Mouse (Mus musculus): Measurements from ENCODE around the gene Bid.
"Not testable (repeated sequence)": the region's sequence is repeated elsewhere in the genome, so short reads cannot be mapped to it uniquely, and the experiment has no call there.

Bid gene

GRCm38 (mm10) chr6:120937104-120937617 lies 20.5 kb upstream of the Bid start:
- DNase-seq (ENCODE audit: inconsistent ontology term): no peak

DNA sequence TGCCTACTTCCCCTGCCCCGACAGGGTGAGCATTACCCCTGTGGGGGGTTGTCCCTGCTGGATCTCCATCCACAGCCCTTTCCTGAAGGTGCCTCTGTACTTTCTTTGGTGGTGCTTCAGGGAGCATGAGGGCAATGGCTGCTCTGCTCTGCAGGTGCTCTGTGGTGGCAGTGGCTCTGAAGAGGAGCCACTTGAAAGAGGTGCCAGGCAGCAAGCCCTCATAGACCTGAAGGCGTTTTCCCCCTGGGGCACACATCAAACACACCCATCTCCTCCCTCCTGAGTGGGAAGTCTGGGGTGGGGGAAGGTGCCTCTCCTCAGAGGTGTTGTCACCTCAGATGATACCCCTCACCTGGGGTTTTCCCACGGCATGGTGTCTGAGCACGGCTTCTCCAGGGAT lies 17.5 kb upstream of the Bid start:
- no peak for DNase-seq (ENCODE audit: inconsistent ontology term)

GRCm38 (mm10) chr6:120933670-120934069 lies 17.0 kb upstream of the Bid start:
- no peak for DNase-seq (ENCODE audit: inconsistent ontology term)

DNA sequence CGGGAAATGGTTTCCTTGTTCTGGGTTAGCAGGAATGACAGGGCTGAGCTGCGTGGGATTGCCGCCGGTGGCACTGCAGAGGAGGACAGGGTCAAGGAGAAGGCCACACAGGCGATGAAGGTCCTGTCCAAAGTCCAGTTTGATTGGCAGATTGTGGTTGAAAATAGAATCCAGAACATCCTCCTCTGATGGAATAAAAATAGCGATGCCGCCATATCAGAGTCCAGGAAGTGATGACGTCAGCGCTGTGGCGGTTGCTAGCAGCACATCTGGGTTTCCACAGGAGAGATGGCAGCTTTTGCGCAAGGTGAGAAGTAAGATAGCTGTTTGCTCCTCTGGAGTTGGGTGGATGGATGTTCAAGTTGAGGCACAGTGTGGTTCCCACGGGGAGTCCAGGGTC lies 15.9 kb upstream of the Bid start:
- no peak for DNase-seq (ENCODE audit: inconsistent ontology term)

DNA sequence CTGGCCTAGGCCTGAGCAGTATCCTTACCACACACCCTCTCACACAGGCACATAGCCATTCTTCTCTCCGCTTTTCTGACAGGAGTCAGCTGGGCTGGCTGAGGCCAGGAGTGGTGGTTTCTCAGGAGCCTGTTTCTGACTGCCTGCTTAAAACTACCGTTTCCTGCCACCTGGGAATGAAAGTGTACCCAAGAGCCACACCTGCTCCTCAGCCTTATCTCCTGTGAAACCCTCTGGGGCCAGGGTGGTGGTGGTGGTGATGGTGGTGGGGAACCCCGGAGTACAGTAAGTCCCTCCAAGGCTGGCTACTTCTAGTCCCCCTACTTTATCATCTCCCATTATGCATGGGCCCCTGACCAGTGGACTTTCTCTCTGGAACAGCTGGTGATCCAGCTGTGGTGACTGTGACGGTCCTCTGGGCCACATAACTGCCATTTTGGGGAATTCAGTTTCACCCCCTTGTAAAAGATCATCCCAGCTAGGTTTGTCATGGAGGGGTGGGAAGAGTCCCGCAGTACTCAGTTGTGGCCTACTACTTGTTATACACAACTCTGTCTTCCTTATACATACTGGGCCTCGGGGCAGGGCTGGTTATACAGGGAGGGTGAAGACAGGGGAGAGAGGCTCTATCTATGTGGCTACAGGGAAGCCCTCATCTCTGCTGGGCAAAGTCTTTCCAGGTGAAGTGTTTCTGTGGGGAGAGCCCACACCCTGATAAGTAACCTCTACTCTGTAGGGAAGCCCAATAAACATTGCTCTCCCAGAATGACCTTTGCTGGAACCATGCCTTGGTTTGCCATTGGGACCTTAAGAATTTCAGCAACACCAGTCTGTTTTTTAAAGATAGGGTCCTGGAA lies 14.0 kb upstream of the Bid start:
- no peak for DNase-seq (ENCODE audit: inconsistent ontology term)

DNA sequence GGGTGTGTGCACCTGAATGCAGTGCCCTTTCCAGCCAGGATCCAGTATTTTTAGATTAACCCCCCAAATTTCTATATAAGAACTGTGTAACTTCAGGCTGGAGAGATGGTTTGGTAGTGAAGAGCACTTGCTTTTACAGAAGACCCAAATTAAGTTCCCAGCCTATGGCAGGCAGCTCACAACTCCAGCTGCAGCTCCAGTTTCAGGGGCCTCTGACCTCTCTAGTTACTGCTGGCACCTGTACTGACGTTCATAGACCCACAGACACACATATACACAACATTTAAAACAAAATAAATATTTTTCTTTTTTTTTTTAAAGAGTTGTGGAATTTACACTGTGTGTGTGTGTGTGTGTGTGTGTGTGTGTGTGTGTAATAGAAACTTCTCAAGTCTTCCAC lies 12.8 kb upstream of the Bid start:
- no peak for DNase-seq (ENCODE audit: inconsistent ontology term)

- peak; percentile 53 for DNase-seq (ENCODE audit: inconsistent ontology term)
Observed at GRCm38 (mm10) chr6:120927765-120928164, 11.1 kb upstream of the Bid start.

GRCm38 (mm10) chr6:120926880-120927279 lies 10.2 kb upstream of the Bid start:
- no peak for DNase-seq (ENCODE audit: inconsistent ontology term)

DNA sequence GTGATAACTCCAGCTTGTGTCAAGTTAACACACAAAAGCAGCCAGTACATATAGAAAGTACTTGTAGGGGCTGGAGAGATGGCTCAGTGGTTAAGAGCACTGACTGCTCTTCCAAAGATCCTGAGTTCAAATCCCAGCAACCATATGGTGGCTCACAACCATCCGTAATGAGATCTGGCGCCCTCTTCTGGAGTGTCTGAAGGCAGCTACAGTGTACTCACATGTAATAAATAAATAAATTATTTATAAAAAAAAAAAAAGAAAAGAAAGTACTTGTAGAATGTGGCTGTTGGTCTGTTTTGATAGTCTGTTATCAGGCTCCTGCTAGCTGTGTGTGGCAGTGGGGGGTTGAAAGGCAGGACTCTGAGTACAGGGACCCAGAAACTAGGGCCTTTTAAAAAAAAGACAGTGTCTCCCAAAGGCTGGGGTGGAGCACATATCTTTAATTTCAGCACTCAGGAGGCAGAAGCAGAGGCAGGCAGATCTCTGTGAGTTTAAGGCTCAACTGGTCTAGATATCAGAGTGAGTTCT lies 8.2 kb upstream of the Bid start:
- DNase-seq (ENCODE audit: inconsistent ontology term): not testable (repeated sequence)

DNA sequence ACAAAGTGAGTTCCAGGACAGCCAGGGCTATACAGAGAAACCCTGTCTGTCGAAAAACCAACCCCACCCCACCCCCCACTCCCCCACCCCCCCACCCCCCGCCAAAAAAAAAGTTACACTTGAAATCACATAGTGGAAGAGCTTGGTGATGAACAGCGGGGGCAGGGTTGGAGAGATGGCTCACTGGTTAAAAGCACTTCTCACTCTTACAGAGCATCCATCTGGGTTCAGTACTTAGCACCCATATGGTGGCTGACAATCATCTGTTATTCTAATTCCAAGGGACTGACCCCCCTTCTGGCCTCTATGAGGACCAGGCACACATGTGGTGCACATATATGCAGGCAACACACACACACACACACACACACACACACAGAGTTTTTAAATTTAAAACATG lies 1.3 kb upstream of the Bid start:
- no peak for DNase-seq (ENCODE audit: inconsistent ontology term)

DNA sequence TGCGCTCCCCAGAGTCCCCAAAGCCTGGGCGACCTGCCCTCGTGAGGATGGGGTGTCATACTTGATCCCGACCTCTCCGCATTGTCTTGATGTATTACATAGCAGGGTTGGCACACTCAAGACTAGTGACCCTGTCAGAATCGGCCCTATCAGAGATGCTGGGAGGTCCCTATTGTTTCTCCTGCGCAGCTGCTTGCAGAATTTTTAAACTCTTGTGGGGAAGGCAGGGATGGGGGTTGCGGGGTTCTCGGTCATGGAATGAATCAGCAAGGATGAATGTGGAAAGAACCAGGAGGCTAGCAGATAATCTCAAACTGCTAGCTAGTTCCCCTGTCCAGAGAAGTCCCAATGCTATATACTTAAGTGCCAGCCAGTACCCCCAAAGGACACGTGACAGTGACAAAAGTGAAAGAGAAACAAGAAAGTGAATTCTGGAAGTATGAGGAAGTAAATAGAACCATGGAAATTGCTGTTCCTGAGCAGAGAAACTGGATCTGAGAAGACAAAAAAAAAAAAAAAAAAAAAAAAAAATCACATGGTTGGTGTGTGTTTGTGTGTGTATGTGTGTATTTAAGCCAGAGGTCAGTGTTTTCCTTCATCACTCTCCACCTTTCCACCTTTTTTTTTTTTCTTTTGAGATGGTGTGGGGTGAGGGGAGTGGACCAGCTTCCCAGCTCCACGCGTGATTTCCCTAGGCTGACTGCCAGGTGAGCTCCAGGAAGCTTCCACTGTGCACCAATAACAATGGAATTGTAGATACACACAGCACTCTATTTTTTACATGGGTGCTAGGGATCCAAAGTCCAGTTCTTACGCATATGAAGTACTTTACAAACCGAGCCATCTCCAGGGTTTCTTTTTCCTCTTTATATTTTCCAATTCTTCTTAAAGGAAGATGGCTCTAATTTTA lies 574 bp upstream of the Bid start:
- DNase-seq (ENCODE audit: inconsistent ontology term): peak; percentile 25

DNA sequence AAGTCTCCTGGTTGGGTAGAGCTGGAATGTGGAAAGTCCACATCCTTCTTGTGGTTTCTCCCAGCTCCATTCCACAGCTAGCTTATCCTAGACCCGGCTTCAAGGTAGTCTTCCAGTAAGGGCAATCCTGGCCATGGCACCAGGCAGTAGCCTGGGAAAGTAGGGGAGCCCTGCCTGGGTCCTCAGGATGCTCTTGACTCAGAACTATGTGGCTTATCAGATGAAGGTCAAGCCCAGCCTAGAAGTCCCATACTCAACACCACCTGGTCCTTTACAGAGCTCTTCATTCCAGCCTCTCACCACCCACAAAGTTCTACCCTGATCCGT lies 1.0 kb downstream of the Bid start:
- no peak for DNase-seq (ENCODE audit: inconsistent ontology term)

DNA sequence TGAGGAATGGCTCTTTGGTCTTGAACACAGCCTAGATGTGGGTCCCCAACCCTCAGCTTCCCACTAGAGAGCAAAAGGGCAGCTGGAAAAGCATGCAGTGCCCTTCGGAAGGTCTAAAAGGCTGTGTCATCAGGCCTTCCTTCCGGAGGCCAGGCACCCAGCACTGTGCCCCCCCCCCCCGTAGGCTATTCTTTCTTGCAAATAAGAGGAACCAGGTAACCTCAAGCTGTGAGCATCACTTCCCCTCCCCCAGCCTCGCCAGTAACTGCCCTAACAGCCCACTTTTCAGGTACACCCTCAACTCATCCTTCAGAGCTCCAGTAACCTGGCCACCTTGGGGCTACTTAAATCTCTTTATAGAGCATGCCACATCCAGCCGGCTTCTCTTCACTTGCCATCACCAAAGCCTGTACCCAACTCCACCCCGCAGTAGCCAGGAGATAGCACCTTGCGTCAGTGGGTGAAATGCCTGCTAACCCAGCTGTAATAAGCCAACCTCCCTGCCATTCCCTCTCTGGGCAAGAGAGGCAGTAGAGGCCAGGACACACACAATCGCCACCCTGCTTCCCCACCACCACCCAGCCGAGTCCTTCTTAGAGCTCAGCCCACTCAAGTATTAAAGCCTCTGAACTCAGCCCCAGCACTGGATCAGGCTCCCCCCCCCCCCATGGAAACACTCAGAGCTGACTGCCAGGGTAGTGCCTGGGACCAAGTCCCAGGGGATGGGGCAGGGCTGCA lies 1.6 kb downstream of the Bid start:
- peak; percentile 58 for DNase-seq (ENCODE audit: inconsistent ontology term)

GRCm38 (mm10) chr6:120914533-120914910 lies 2.1 kb downstream of the Bid start:
- peak; percentile 18 for DNase-seq (ENCODE audit: inconsistent ontology term)

GRCm38 (mm10) chr6:120913783-120914182 lies 2.9 kb downstream of the Bid start:
- no peak for DNase-seq (ENCODE audit: inconsistent ontology term)

DNA sequence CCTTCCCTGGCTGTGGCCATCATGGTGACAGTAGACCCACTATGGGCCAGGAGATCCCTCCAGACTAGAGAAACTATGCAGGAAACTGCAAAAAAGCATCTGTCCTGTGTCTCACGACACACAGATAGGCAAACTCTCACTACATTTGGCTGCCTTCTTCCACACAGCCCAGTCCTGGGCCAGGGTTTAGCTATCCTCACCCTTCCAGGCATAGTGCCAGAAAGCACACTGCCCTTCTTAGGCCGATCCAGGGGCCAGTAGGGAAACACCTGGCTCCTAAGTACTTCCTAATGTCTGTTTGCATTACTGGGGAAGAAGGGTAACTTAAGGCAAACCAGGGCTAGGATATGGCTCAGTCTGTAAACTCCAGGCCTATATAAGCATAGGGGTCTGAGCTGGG lies 3.7 kb downstream of the Bid start:
- no peak for DNase-seq (ENCODE audit: inconsistent ontology term)

DNA sequence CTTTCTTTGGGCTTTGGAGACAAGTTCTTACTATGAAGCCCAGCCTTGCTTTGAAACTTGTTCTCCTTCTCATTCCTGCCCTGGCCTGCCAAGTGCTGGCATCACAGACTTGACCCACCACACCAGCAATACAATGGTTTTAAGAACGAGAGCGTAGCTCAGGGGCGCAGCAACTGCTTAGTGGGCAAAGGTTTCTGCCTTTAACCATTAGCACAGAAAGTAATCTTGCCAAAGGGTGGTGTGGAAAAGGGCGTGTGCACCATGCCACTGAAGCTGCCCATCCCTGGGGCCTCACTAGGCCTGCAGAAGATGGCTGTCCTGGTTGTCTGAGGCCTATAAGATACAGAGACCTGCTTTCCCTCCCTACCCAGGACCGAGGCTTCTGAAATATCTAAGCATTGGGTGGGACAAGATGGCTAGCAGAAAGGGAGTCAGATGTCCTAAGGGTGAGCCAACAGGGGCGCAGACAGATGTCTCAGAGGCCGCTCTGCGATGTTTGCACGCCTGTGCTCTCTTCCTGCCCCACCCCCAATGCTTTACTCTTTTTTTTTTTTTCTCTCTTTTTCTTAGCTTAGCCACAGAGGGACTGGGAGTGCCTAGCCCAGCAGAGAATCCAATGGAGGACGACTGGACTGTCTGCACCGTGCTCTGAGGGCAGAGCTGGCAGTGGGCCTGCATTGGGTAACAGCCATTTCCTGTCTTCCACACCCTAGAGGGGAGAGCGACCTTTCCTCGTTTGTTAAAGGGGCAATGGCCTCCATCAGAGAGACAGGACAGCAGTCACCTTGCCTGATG lies 5.2 kb downstream of the Bid start:
- DNase-seq (ENCODE audit: inconsistent ontology term): no peak

GRCm38 (mm10) chr6:120909501-120909900 lies 7.2 kb downstream of the Bid start:
- DNase-seq (ENCODE audit: inconsistent ontology term): no peak

DNA sequence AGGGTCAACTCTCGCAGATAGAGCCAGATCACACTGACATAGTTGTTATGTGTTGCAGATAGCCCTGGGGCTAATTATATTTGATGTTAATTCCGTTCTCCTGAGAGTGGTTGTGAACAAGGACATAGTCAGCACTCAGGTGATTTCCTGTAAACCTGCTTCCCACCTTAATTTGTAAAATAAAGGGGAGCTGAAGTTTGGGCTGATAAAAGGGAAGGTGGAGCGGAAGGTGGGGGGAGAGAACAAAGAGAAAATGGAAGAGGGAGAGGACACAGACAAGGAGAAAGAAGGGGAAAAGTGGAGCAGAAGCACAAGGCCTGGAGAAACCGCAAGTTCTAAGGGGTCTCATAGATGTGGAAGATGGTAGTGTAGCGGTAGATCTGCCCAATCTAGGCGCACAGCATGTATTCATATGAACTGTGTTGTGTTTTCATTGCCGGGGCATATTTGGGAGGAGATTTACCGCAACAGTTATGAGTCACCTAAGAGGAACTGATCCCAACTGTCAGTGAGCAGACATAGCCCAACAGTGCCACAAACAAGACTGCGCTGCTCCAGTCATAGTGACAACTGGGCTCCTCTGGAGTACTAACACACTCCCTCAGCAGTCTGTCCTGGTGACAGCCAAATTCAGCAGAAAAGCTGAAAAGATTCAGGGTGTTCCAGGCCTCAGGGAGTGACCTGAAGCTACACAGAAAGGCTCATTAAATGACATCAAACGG lies 8.6 kb downstream of the Bid start:
- not testable (repeated sequence) for DNase-seq (ENCODE audit: inconsistent ontology term)

GRCm38 (mm10) chr6:120906521-120906920 lies 10.1 kb downstream of the Bid start:
- DNase-seq (ENCODE audit: inconsistent ontology term): no peak
